Mouse (Mus musculus): Measurements from ENCODE around the gene Cdk20. TPM values are rescaled to one million over a fixed set of nuclear protein-coding genes. Genes with fewer than 3 reads are reported as not detected.

The Cdk20 gene
- total RNA-seq (2015; ENCODE audit: low replicate concordance) (0.63 TPM in 1 of 2 replicates, not detected in the other), total RNA-seq (2017; ENCODE audit: low replicate concordance) (0.51 TPM in 1 of 2 replicates, not detected in the other)

- ATAC-seq (replicated peaks; ENCODE audit: low FRiP score, poor library complexity, severe bottlenecking) = peak; percentile 97
Observed at GRCm38 (mm10) chr13:64432017-64432995, at the start of gene Cdk20. Cdk20 (plus strand) TSS chr13:64432314.

GRCm38 (mm10) chr13:64384937-64385336 is 47.2 kb upstream of the Cdk20 start:
- no peak for ATAC-seq (replicated peaks; ENCODE audit: low FRiP score, poor library complexity, severe bottlenecking)

- ATAC-seq (replicated peaks; ENCODE audit: low FRiP score, poor library complexity, severe bottlenecking) = no peak
Observed at GRCm38 (mm10) chr13:64386048-64386447, 46.1 kb upstream of the Cdk20 start.

GRCm38 (mm10) chr13:64388415-64388814 is 43.7 kb upstream of the Cdk20 start:
- ATAC-seq (replicated peaks; ENCODE audit: low FRiP score, poor library complexity, severe bottlenecking) = no peak

- ATAC-seq (replicated peaks; ENCODE audit: low FRiP score, poor library complexity, severe bottlenecking) = no peak
Observed at GRCm38 (mm10) chr13:64396979-64397378, 35.1 kb upstream of the Cdk20 start.

GRCm38 (mm10) chr13:64398065-64398464 is 34.0 kb upstream of the Cdk20 start:
- ATAC-seq (replicated peaks; ENCODE audit: low FRiP score, poor library complexity, severe bottlenecking) = no peak

- ATAC-seq (replicated peaks; ENCODE audit: low FRiP score, poor library complexity, severe bottlenecking) = no peak
Observed at GRCm38 (mm10) chr13:64399906-64400305, 32.2 kb upstream of the Cdk20 start.

GRCm38 (mm10) chr13:64400801-64401361 is 31.2 kb upstream of the Cdk20 start:
- no peak for ATAC-seq (replicated peaks; ENCODE audit: low FRiP score, poor library complexity, severe bottlenecking)

- peak; percentile 41; the same call in 1 of the 2 replicates for ATAC-seq (replicated peaks; ENCODE audit: low FRiP score, poor library complexity, severe bottlenecking)
Observed at GRCm38 (mm10) chr13:64402006-64402405, 30.1 kb upstream of the Cdk20 start.

GRCm38 (mm10) chr13:64402504-64402949 is 29.6 kb upstream of the Cdk20 start:
- peak; percentile 49; the same call in 1 of the 2 replicates for ATAC-seq (replicated peaks; ENCODE audit: low FRiP score, poor library complexity, severe bottlenecking)

- ATAC-seq (replicated peaks; ENCODE audit: low FRiP score, poor library complexity, severe bottlenecking) = 0 out of 2 replicates have a peak, but pooled peaks have one; percentile 26
Observed at GRCm38 (mm10) chr13:64402951-64403460, 29.1 kb upstream of the Cdk20 start.

GRCm38 (mm10) chr13:64403519-64403918 is 28.6 kb upstream of the Cdk20 start:
- ATAC-seq (replicated peaks; ENCODE audit: low FRiP score, poor library complexity, severe bottlenecking) = no peak

GRCm38 (mm10) chr13:64405550-64405949 is 26.6 kb upstream of the Cdk20 start:
- no peak for ATAC-seq (replicated peaks; ENCODE audit: low FRiP score, poor library complexity, severe bottlenecking)

- no peak for ATAC-seq (replicated peaks; ENCODE audit: low FRiP score, poor library complexity, severe bottlenecking)
Observed at GRCm38 (mm10) chr13:64407992-64408391, 24.1 kb upstream of the Cdk20 start.

- ATAC-seq (replicated peaks; ENCODE audit: low FRiP score, poor library complexity, severe bottlenecking) = peak; percentile 67; the same call in 1 of the 2 replicates
Observed at GRCm38 (mm10) chr13:64410604-64411003, 21.5 kb upstream of the Cdk20 start.

- peak; percentile 30; the same call in 1 of the 2 replicates for ATAC-seq (replicated peaks; ENCODE audit: low FRiP score, poor library complexity, severe bottlenecking)
Observed at GRCm38 (mm10) chr13:64411282-64411681, 20.8 kb upstream of the Cdk20 start.

- ATAC-seq (replicated peaks; ENCODE audit: low FRiP score, poor library complexity, severe bottlenecking) = no peak
Observed at GRCm38 (mm10) chr13:64412752-64413257, 19.3 kb upstream of the Cdk20 start.

- no peak for ATAC-seq (replicated peaks; ENCODE audit: low FRiP score, poor library complexity, severe bottlenecking)
Observed at GRCm38 (mm10) chr13:64415659-64416058, 16.5 kb upstream of the Cdk20 start.

- ATAC-seq (replicated peaks; ENCODE audit: low FRiP score, poor library complexity, severe bottlenecking) = no peak
Observed at GRCm38 (mm10) chr13:64416955-64417601, 15.0 kb upstream of the Cdk20 start.

- ATAC-seq (replicated peaks; ENCODE audit: low FRiP score, poor library complexity, severe bottlenecking) = no peak
Observed at GRCm38 (mm10) chr13:64420847-64421246, 11.3 kb upstream of the Cdk20 start.

Data from erythroblast, adult 5-6 weeks (primary cell).